Mouse (Mus musculus) large intestine, adult 2 months (tissue): ENCODE measurements around the gene Wscd2. TPM values are rescaled to one million over a fixed set of nuclear protein-coding genes. Genes with fewer than 3 reads are reported as not detected.

Experiments
- DNase-seq: peaks from one replicate; pipeline ENCODE4 v3.0.0-alpha.2; 2012; ENCODE audit warnings: low read depth, low spot score
- WGBS: fragments of 180-500 bp; shearing (Covaris S2); methylation state at CpG from one replicate; pipeline ENCODE4 v1.1.7; 2018; 5-methylcytosine and 5-hydroxymethylcytosine counted together
- polyA plus RNA-seq: library from polyadenylated mRNA; depleted of rRNA; stranded (reverse); fragments of >200 nt; gene quantifications from 2 replicates; pipeline ENCODE4 v1.2.3, GENCODE M21; 2012; rRNA removed

The Wscd2 gene
- polyA plus RNA-seq = 6.9 and 8.7 TPM in 2 replicates

- WGBS = 48% methylated on average over 6 of the region's 6 CpGs
- no peak for DNase-seq
These were observed at the start of gene Wscd2 for GRCm38 (mm10) chr5:113490033-113490432. Wscd2 (plus strand) TSS chr5:113490333.

- WGBS = 65% methylated on average over 3 of the region's 3 CpGs
- DNase-seq = no peak
These were observed 48.0 kb upstream of the Wscd2 start for GRCm38 (mm10) chr5:113442180-113442579.

GRCm38 (mm10) chr5:113448023-113448734 lies 42.0 kb upstream of the Wscd2 start:
- DNase-seq = no peak
- WGBS = 52% methylated on average over 9 of the region's 9 CpGs

GRCm38 (mm10) chr5:113449336-113449735 lies 40.8 kb upstream of the Wscd2 start:
- 83% methylated on average over 3 of the region's 3 CpGs for WGBS
- DNase-seq = no peak

- 22% methylated on average over 1 of the region's 1 CpGs for WGBS
These were observed 37.4 kb upstream of the Wscd2 start for GRCm38 (mm10) chr5:113452691-113453090.

GRCm38 (mm10) chr5:113453356-113453755 lies 36.8 kb upstream of the Wscd2 start:
- 9% methylated on average over 4 of the region's 4 CpGs for WGBS
- DNase-seq = no peak

More at GRCm38 (mm10) chr5:113452691-113453090, 37.4 kb upstream of the Wscd2 start:
- no peak for DNase-seq

GRCm38 (mm10) chr5:113456020-113456419 lies 34.1 kb upstream of the Wscd2 start:
- WGBS = 85% methylated on average over 10 of the region's 10 CpGs
- DNase-seq = no peak

GRCm38 (mm10) chr5:113456756-113457155 lies 33.4 kb upstream of the Wscd2 start:
- 86% methylated on average over 4 of the region's 4 CpGs for WGBS
- no peak for DNase-seq

GRCm38 (mm10) chr5:113457260-113457659 lies 32.9 kb upstream of the Wscd2 start:
- WGBS = 64% methylated on average over 6 of the region's 6 CpGs
- DNase-seq = no peak

- 75% methylated on average over 7 of the region's 7 CpGs for WGBS
- DNase-seq = no peak
These were observed 30.2 kb upstream of the Wscd2 start for GRCm38 (mm10) chr5:113459942-113460341.

- no peak for DNase-seq
- WGBS = 17% methylated on average over 16 of the region's 16 CpGs
These were observed 28.6 kb upstream of the Wscd2 start for GRCm38 (mm10) chr5:113461582-113461981.

GRCm38 (mm10) chr5:113461998-113462625 lies 28.0 kb upstream of the Wscd2 start:
- WGBS = 58% methylated on average over 21 of the region's 21 CpGs
- DNase-seq = no peak

GRCm38 (mm10) chr5:113464731-113465130 lies 25.4 kb upstream of the Wscd2 start:
- 52% methylated on average over 6 of the region's 6 CpGs for WGBS
- no peak for DNase-seq

- no peak for DNase-seq
- 53% methylated on average over 6 of the region's 6 CpGs for WGBS
These were observed 23.6 kb upstream of the Wscd2 start for GRCm38 (mm10) chr5:113466536-113466935.

- WGBS = 34% methylated on average over 4 of the region's 4 CpGs
- DNase-seq = no peak
These were observed 23.1 kb upstream of the Wscd2 start for GRCm38 (mm10) chr5:113467072-113467471.

GRCm38 (mm10) chr5:113467765-113468164 lies 22.4 kb upstream of the Wscd2 start:
- no peak for DNase-seq
- 6% methylated on average over 8 of the region's 8 CpGs for WGBS

GRCm38 (mm10) chr5:113468625-113469024 lies 21.5 kb upstream of the Wscd2 start:
- DNase-seq = no peak
- 56% methylated on average over 5 of the region's 5 CpGs for WGBS

- no peak for DNase-seq
- WGBS = 80% methylated on average over 5 of the region's 5 CpGs
These were observed 20.9 kb upstream of the Wscd2 start for GRCm38 (mm10) chr5:113469231-113469630.

GRCm38 (mm10) chr5:113469826-113470225 lies 20.3 kb upstream of the Wscd2 start:
- DNase-seq = no peak
- WGBS = 88% methylated on average over 5 of the region's 5 CpGs

- DNase-seq = peak; percentile 16
- 41% methylated on average over 4 of the region's 4 CpGs for WGBS
These were observed 18.7 kb upstream of the Wscd2 start for GRCm38 (mm10) chr5:113471417-113471816.

GRCm38 (mm10) chr5:113472339-113472738 lies 17.8 kb upstream of the Wscd2 start:
- no peak for DNase-seq
- 59% methylated on average over 7 of the region's 7 CpGs for WGBS
